Mouse (Mus musculus): ENCODE measurements around the gene Gpr68.

The Gpr68 gene

DNA sequence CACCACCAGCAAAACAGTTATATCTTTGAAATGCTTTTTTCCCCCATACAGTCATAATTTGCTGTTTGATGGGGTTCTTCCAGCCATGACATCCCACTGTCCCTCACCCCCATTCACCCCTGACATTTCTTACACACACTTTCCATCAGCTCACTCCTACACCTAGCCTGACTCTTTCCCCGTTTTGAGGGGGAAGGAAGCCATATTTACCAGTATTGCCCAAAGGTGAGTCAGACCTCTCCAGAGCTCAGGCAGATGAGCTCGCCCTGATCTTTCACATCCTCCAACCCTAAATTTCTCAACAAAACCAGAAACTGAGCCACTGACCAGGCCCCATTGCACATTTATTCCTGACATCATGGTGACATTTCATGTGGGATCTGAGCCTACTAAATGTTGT, 36.2 kb downstream of the Gpr68 start:
- no peak for DNase-seq (ENCODE audit: extremely low read depth, low read depth, low spot score)

DNA sequence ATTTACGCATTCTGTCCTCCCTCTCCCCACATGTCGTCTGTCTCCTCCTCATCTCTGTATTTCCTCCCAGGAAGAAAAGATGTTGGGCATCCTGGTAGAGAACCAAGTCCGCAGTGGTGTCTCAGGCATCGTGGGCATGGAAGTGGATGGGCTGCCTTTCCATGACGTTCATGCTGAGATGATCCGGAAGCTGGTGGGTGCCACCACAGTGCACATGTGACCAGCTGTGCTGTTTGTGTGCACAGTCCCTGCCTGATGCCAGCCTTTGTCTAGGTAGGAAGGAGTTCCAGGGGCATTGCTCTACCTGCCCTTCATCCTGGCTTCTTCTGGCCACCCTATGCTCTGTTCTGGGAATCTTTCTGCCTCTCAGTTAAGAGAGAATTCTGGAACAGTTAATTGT, 36.8 kb downstream of the Gpr68 start:
- DNase-seq (ENCODE audit: extremely low read depth, low read depth, low spot score) = no peak

DNA sequence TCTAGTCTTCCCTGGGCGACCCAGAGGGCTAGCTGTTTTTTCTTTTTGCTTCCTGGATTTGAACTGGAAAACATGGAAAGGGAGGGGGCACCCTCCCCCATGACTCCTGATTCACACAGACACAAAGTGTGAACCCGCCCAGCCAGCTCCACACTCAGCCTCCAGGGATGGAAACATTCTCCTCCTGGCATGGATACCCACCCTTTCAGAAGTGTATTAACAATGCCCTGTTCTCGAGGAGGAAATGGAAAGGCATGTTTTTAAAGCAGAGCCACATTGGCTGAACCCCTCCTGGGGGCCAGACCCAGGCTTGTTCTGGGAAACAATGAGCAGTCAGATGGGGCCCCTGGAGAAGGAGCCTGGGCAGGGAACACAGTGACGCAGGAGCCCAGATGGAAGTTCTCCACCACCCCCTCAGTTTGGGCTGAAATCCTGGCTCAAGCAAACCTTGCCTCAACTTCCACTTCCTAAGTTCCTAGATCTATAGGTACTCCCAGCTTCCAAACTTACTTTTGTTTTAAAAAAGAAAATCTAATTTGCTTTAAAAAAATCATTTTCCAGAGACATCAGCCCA, 39.9 kb downstream of the Gpr68 start:
- DNase-seq (ENCODE audit: extremely low read depth, low read depth, low spot score) = no peak

DNA sequence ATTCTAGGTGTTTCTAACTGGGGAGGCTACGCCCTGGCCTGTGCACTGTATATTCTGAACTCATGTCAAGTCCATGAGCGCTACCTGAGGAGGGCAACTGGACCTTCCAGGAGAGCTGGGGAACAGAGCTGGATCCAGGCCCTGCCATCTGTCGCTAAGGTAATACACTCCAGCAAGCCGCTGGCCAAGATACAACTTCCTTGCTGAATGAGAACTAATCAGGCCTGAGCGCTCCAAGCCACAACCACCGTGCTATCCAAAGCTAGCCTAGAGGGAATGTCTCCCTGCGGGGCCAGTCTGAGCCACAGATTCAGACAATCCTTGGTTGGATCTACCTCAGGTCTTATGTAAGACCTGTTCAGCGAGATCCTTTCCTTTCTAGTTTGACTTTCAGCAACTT, 40.9 kb downstream of the Gpr68 start:
- DNase-seq (ENCODE audit: extremely low read depth, low read depth, low spot score) = no peak

DNA sequence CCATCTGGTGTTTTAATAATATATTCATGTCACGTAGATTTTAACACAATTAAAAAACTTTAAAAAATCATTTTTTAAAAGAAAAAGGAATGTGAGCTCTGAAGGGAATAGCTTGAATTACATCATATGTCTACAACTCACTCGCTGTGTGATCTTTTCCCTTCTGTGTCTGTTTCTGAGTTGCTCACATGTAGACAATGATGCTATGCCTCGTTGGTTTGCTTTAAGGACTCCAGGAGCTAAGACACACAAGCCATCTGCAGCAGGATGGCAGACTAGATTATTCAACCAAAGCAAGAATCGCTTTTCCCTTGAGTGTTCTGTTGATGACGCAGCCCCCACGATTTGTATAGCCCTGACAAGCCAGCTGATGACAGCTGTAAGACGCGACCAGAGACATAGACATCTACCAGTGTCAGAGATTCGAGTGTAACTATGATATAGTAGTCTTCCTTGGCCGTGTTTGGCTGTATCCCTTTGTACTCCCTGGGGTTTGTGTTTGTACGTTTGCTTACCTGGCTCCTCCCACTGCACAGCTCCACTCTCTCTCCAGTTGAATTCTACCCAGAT, 42.4 kb downstream of the Gpr68 start:
- no peak for DNase-seq (ENCODE audit: extremely low read depth, low read depth, low spot score)

DNA sequence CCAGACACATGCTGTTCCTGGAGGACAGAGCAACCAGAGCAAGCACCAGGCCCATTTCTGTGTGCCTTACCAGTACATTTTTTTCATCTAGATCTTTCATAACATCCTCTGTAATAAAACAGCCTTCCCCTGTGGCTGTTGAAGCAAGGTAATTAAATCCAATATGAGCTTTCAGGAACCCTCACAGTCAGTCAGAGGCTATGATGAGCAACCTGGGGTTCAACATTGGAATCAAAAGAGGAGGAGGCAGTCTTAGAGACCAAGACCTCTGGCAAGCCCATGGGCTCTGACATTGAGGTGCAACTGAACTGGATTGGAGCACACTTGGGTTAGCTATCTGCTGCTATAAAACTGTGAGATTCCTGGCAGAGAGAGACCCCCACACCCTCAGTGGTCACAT, 42.9 kb downstream of the Gpr68 start:
- DNase-seq (ENCODE audit: extremely low read depth, low read depth, low spot score) = no peak

DNA sequence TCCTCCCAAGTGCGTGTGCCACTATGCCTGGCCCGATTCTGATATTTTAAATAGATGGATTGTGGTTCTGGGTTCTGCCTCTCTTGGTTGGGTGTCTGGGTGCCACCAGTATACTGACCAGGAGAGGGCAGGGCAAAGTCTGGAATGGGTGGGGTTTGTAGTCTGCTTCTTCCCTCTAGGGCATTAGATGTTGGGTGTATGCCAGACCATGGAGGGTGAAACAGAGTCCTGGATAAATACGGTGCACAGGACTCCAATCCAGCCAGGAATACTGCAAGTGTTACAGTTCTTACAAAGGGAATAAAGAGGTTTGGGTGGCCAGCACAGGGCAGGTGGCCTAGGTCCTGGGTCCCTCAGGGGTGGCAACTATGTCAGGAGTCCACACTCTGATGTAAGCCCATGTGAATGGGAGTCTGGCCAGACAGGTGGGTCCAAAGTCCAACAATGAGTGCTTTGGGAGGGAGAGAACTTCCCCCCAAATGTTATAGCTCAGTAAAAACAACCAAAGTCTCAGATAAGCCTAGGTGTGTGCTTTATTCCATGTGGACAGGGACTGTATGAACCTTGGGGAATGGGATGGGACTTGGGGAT, 45.0 kb downstream of the Gpr68 start:
- DNase-seq (ENCODE audit: extremely low read depth, low read depth, low spot score) = no peak

DNA sequence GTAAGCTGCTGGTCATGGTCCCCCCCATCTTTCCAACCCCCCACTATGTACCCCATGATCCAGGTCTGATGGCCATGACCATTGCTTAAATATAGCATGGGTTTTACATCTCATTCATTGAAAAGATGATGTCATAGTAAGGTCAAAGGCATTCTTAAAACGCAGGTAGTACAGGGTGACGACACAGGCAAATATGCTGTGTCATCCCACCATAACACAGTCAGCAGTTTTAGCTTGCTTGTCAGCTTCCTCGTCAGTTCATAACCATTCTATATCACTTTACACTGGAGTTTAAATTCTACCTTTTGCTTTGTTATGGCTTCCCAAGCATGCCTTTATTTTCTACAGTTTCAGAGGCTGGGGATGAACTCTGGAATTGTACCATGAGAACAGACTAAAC, 45.7 kb downstream of the Gpr68 start:
- DNase-seq (ENCODE audit: extremely low read depth, low read depth, low spot score) = no peak

DNA sequence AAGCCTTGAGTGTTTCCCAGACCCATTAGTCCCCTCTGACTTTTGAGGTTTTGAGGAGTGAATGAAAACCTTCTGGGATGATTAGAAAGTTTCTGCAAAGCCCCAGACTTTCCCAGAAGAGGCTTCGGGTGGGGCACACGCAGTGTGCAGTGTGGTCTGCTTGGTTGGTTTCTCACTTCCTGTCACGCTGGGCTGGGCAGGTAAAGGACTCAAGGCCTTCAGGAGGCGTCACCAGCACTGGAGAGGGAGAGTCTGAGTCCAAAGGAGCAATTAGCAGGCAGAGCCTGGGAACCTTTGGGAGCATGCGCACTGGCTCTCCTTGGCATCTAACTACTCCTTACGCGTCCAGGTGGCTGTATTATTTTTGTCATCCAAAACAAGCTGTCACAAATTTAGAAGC, 50.2 kb downstream of the Gpr68 start:
- DNase-seq (ENCODE audit: extremely low read depth, low read depth, low spot score) = no peak

DNA sequence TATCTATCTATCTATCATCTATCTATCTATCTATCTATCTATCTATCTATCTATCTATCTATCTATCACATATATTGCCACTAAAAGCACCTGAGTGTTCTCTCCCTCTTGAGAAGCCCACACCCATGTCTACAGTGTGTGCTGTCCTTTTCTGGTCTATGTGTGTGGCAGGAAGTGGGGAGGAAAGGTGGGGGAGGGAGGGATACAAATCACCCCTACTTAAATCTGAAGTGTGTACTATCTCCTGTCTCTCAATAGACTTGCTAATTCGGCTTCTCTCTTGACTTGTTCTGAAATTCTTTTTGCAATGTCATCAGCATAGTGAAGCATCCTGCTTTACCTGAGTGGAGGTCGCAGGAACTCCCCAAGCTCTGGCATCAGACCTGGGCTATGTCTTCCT, 51.7 kb downstream of the Gpr68 start:
- DNase-seq (ENCODE audit: extremely low read depth, low read depth, low spot score) = no peak

DNA sequence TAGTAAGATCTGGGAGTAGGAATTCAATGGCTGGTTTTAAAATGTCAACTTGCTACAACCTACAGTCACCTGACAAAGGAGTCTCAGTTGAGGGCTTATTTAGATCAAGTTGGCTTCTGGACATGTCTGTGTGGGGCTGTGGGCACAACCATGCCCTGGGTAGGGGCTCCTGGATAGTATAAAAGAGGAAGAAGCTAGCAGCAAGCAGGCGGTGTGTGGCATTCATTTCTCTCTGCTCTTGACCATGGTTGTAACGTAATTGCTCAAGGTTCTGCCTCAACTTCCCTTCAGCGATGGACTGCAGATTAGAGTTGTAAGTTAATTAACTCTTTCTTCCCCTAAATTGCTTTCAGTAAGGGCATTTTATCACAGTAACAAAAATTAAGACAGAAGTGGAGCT, 55.6 kb downstream of the Gpr68 start:
- DNase-seq (ENCODE audit: extremely low read depth, low read depth, low spot score) = no peak

DNA sequence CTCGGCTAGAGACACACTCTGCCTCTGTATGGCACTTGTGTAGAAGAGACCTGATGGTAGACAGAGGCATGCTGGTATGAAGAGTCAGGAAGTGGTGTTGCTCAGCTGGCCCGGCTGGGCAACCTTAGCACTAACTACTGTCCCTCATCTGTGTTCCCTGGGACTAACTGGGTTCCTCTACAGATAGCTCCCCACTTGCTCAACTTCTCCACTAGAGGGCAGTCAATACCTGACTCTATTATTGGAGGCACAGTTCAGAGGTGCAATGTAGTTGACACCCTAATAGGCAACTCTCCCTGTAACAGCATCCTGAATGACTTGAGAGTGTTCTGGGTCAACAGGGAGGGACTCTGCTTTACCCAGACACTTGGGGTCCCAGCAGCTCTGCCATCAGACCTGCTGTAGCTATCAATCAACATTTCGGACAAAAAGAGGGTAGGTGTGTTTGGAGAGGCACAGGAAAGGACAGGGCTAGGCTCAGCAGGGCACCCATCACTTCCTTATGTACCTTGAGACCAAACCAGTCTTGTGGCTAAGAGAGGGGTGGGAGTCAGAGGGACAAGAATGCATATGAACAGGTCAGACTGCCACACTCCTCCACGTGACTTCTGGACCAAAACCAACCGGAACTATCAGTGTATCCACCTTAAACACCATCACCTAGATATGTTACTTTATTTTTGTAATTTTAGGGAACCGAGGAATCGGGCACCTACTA, 58.4 kb downstream of the Gpr68 start:
- no peak for DNase-seq (ENCODE audit: extremely low read depth, low read depth, low spot score)

DNA sequence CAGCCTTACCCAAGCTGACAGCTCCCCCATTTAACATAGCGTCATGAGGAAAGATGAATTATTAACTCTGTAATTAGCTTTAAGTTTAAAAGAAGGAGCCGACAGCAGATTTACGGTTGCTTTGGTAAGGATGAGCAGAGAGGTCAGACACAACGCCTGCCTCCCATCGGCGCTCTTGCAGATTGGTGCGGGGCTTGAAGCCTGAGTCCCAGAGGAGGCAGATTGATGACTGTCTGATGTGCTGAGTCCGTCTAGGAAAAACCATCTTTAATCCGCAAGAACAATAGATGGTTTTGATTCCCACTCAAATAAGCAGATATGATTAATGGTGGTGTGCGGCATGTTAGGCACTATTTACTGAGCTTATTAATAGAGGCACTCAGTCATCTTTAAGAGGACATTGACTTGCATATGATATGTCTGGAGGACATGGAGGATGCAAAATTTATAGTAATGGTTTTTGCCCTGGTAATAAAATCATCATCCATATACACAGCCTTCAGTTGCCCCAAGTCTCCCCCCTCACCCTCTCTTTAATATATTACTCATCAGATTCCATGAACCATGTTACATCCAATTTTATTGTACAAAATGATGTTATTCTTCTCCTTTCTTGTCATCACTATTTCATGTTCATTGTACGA, 60.4 kb downstream of the Gpr68 start:
- no peak for DNase-seq (ENCODE audit: extremely low read depth, low read depth, low spot score)

DNA sequence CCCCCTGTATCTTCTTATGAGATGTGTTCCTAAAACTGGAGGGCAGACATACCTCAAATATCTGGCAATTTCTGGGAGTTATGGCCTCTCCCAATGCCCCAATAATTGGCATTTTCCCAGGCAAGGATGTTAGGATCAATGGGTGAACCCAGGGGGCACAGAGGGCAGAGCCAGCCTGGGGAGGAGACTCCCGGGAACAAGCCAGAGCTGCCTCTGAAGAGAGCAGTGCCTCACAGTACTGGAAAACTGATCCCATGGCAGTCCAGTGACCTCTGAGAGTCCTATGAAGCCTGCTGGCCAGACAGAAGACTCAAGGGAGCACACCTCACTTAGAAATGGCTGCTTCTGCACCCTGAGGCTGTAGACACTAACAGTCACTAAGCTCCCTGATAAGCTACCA, 61.4 kb downstream of the Gpr68 start:
- no peak for DNase-seq (ENCODE audit: extremely low read depth, low read depth, low spot score)

DNA sequence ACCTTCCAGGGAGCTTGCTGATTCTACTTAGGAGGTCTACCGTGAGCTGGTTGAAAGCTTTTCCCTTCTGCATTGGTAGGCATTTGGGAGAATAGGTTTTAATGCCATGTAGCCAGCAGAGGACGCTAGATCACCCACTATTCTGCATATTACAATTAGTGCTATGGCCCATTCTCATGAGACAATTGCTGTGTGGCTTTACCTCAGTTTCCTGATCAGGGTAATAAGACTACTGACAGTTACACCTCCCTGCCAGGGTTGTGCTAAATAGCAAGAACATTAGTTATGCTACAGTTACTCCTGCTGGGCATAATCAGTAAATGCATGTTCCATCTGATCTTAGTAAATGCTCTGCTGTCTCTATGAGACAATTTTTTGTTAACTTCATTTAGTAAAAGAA, 62.2 kb downstream of the Gpr68 start:
- no peak for DNase-seq (ENCODE audit: extremely low read depth, low read depth, low spot score)

DNA sequence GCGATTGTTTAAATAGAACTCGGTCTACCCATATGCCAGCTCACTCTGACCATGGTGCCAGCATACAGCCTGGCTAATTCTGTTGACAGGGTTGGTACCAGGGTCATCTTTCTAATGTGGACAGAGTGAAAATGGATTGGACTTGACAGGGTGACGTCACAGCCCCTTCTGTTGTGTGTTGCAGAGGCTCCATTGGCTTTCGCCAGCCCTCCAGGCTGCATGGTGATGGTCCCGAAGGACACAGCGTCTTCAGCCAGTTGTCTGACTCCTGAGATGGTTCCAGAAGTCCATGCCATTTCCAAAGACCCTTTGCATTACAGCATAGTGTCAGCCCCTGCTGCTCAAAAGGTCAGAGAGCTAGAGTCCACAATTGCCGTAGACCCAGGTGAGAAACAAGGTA, 63.5 kb downstream of the Gpr68 start:
- no peak for DNase-seq (ENCODE audit: extremely low read depth, low read depth, low spot score)

DNA sequence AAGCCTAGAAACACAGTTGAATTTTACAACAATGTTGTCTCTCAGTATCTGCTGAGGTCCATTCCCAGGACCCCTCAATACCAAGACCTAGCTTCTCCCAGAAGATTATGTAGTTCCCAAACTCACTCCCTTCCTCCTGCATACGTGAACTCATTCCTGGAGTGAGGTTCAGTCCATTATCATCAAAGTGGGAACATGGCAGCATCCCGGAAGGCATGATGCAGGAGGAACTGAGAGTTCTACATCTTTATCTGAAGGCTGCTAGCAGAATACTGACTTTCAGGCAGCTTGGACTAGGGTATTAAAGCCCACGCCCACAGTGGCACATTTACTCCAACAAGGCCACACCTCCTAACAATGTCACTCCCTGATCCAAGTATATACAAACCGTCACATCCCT, 64.8 kb downstream of the Gpr68 start:
- DNase-seq (ENCODE audit: extremely low read depth, low read depth, low spot score) = no peak

DNA sequence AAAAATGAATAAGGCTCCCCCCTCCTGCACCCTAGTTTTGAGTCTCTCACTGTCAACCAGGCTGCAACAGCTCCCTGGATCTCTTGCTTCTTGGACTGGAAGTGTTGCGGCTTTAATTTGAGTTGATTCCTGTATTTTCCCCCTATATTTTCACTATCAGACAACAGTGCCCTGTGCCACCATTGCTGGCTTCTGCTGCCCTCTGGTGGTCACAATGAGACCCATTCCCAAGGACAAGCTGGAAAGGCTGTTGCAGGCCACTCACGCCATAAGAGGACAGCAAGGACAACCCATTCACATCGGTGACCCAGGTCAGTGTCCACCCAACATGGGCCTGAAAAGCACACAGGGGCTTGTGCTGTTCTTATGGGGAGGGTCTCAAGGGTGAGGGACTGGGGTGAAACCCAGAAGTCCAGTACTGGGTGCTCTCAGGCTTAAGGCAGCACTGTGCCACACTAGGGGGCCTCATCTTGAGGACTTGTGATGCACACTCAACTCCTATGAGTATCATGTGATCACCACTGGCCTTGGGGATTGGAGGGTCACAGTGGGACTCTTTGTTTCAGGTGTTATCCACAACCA, 66.7 kb downstream of the Gpr68 start:
- no peak for DNase-seq (ENCODE audit: extremely low read depth, low read depth, low spot score)

DNA sequence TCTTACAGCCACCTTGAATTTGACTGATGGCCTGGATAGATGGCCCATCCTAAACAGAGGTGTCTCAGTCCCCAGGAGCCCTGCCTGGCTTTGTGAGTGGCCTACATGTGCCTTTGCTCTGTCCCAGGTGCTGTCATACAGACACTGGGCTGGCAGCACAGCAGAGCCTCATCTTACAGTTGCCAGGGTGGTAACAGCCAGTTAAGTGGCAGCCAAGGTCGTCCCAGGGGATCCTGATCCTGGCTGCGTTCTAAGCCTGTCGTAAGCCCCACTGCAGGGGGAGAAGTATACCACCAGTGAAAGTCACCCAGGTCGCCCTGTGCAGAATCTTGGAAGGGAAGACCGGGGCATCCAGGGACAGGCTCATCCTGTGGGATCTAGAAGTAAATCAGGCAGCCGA, 68.1 kb downstream of the Gpr68 start:
- no peak for DNase-seq (ENCODE audit: extremely low read depth, low read depth, low spot score)

DNA sequence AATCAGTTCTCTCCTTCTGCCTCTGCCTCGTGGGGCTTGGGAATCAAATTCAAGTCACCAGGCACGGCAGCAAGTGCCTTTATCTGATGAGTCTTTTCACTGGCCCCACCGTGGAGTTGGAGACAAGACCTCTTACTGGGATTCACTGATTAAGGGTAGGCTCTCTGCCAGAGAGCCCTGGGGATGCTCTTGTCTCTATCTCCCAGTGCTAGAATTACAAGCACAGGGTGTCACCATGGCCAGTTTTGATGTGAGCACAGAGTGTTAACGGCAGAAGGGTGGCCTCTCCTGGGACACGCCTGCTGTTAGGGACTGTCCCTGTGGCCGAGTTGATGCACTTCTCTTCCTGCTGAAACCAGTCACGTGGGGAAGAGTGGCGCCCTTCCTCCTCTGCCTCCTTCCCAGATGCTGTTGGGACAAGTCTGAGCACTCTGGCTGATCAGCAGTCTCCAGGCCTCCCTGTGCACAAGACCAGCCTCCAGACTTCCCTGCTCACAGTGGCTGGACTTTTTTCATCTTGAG, 68.9 kb downstream of the Gpr68 start:
- DNase-seq (ENCODE audit: extremely low read depth, low read depth, low spot score) = no peak

DNA sequence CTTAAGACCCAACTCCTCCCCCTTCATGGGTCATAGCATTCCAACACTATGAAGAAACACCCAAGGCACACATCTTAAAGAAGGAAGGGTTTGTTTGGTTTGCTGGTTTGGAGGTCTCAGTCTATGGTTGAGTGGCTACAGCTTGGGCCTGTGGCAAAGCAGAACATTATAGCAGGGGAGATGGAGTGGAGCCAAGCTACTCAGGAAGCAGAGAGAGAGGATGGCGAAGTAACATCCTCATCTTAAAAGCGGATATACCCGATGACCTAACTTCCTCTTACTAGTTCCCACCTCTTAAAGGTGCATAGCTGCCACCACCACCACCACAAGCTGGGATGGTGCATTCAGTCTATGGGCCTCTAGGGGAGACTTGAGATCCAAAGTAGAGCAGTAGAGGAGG, 70.8 kb downstream of the Gpr68 start:
- no peak for DNase-seq (ENCODE audit: extremely low read depth, low read depth, low spot score)

Data from fat pad, adult 2 months (tissue).